Mouse (Mus musculus) liver, embryonic 11.5 days (tissue): Measurements from ENCODE around the gene Trip12. TPM values are rescaled to one million over a fixed set of nuclear protein-coding genes. Genes with fewer than 3 reads are reported as not detected.

Experiments used
- ATAC-seq: fragments of 200-750 bp; cut with Nextera tagmentation; replicated peaks from 2 replicates; pipeline ENCODE4 v1.8.0; 2017; ENCODE audit warnings: moderate number of reproducible peaks, mild to moderate bottlenecking, moderate TSS enrichment, moderate library complexity; ENCODE audit not compliant: low FRiP score
- DNase-seq: peaks from one replicate; pipeline ENCODE4 v3.0.0-alpha.2; 2017; ENCODE audit warnings: low spot score
- H3K27ac ChIP-seq: fragments of 300-500 bp; sonication (generic); 2 replicates; pipeline ENCODE4 v1.5.1; 2014; ENCODE audit warnings: mild to moderate bottlenecking, low read depth, low read length, control low read depth
- H3K27me3 ChIP-seq: fragments of 300-500 bp; sonication (generic); replicated peaks from 2 replicates; pipeline ENCODE4 v1.6.1; 2014; ENCODE audit warnings: low read length, mixed read lengths; ENCODE audit not compliant: control insufficient read depth, insufficient read depth
- H3K36me3 ChIP-seq: fragments of 300-500 bp; sonication (generic); 2 replicates; pipeline ENCODE4 v1.6.1; 2014; ENCODE audit warnings: mild to moderate bottlenecking, low read length, moderate library complexity, mixed read lengths; ENCODE audit not compliant: control insufficient read depth, insufficient read depth
- H3K4me1 ChIP-seq: fragments of 300-500 bp; sonication (generic); replicated peaks from 2 replicates; pipeline ENCODE4 v1.6.1; 2014; ENCODE audit warnings: low read length, mixed read lengths; ENCODE audit not compliant: control insufficient read depth, insufficient read depth
- H3K4me2 ChIP-seq: fragments of 300-500 bp; sonication (generic); 2 replicates; pipeline ENCODE4 v1.6.1; 2014; ENCODE audit warnings: mild to moderate bottlenecking, control low read depth, moderate library complexity
- H3K4me3 ChIP-seq: fragments of 300-500 bp; sonication (generic); 2 replicates; pipeline ENCODE4 v1.5.1; 2014; ENCODE audit warnings: low read depth, low read length, control low read depth
- H3K9ac ChIP-seq: fragments of 300-500 bp; sonication (generic); 2 replicates; pipeline ENCODE4 v1.6.1; 2014; ENCODE audit warnings: low read depth, low read length, control low read depth
- H3K9me3 ChIP-seq: fragments of 300-500 bp; sonication (generic); 2 replicates; pipeline ENCODE4 v1.6.1; 2016; ENCODE audit warnings: low read length, inconsistent platforms, mixed read lengths; ENCODE audit not compliant: control insufficient read depth
- WGBS: fragments of 180-500 bp; shearing (Covaris S2); extraction: QIAGEN DNeasy Blood & Tissue Kit; methylation state at CpG from one replicate; pipeline ENCODE4 v1.1.7; 2014; 5-methylcytosine and 5-hydroxymethylcytosine counted together
- microRNA-seq: library from miRNA; unstranded; fragments of <30 nt; microRNA quantifications from one replicate; pipeline ENCODE4, GENCODE M21; 2017; ENCODE audit warnings: borderline number of aligned reads
- polyA plus RNA-seq: library from polyadenylated mRNA; unstranded; fragments of >200 nt; fragmentation: Nextera tagmentation; extraction: Ambion mirVana; gene quantifications from 2 replicates; pipeline ENCODE4 v1.2.1, GENCODE M21; 2014

Gene Trip12
- polyA plus RNA-seq, 1 experiment from 2014 or later = 78.1 TPM

- H3K4me1 ChIP-seq = peaks cover 4% of the 10 kb centered on the region
- peak within 1 kb of the TSS; percentile 47 for H3K4me3 ChIP-seq
- WGBS = 1% methylated on average over 69 of the region's 75 CpGs
- H3K9me3 ChIP-seq = no peaks in the 10 kb centered on the region
- DNase-seq (peak; percentile 75), ATAC-seq (peak; percentile 57)
- H3K9ac ChIP-seq = no peak within 1 kb of the TSS
- H3K36me3 ChIP-seq = no peaks in the 10 kb centered on the region
- H3K27ac ChIP-seq = no peak within 1 kb of the TSS
- H3K27me3 ChIP-seq = peaks cover 24% of the 10 kb centered on the region
- peak within 1 kb of the TSS; percentile 74 for H3K4me2 ChIP-seq
Measured at GRCm38 (mm10) chr1:84695517-84696411, 144.6 kb downstream of the Trip12 start, which contains the start of gene Dner. Dner (minus strand) TSS chr1:84696221.

GRCm38 (mm10) chr1:84694688-84695474, 145.4 kb downstream of the Trip12 start:
- Histone ChIP-seq H3K27me3 (peaks cover 24% of the 10 kb centered on the region), H3K4me3 (peak overlapping the region; percentile 47), H3K9me3 (no peaks in the 10 kb centered on the region), H3K4me1 (peaks cover 4% of the 10 kb centered on the region), H3K27ac (no peak overlapping the region), H3K4me2 (peak overlapping the region; percentile 74), H3K9ac (no peak overlapping the region), H3K36me3 (no peaks in the 10 kb centered on the region)
- DNase-seq (no peak), ATAC-seq (peak; percentile 12; the same call in 1 of the 2 replicates)
- 16% methylated on average over 26 of the region's 26 CpGs for WGBS

GRCm38 (mm10) chr1:84677910-84678309, 162.4 kb downstream of the Trip12 start:
- H3K4me3 ChIP-seq = no peak overlapping the region
- no peaks in the 10 kb centered on the region for H3K4me1 ChIP-seq
- no peak for DNase-seq
- H3K9ac ChIP-seq = no peak overlapping the region
- 56% methylated on average over 4 of the region's 4 CpGs for WGBS
- no peak for ATAC-seq
- H3K36me3 ChIP-seq = no peaks in the 10 kb centered on the region
- H3K27ac ChIP-seq = no peak overlapping the region
- no peak overlapping the region for H3K4me2 ChIP-seq
- H3K27me3 ChIP-seq = no peaks in the 10 kb centered on the region
- H3K9me3 ChIP-seq = no peaks in the 10 kb centered on the region

Small RNAs within 50 kb of the gene (microRNA-seq; reads per million reads assigned to microRNA genes)
- 6.0 reads per million, percentile 16 among the genes with 10 or more reads in this experiment for gene Mir5126

Other genes with a start within 250 kb of the Trip12 start
- 0.32 and 0.38 TPM in 2 replicates for gene Dner, start 144.3 kb downstream of the Trip12 start, polyA plus RNA-seq
- 10.2 and 10.4 TPM in 2 replicates for gene Fbxo36, start 675 bp downstream of the Trip12 start, polyA plus RNA-seq
- 0.08 TPM in 1 of 2 replicates, not detected in the other for gene Slc16a14, start 94.6 kb upstream of the Trip12 start, polyA plus RNA-seq